Mouse (Mus musculus) ovary, postnatal 36 days (tissue): ENCODE data around the gene Aspscr1.

ENCODE experiments used
- DNase-seq: peaks from one replicate; pipeline ENCODE4 v3.0.0; 2022; ENCODE audit warnings: low spot score, mixed read lengths

Gene Aspscr1

DNA sequence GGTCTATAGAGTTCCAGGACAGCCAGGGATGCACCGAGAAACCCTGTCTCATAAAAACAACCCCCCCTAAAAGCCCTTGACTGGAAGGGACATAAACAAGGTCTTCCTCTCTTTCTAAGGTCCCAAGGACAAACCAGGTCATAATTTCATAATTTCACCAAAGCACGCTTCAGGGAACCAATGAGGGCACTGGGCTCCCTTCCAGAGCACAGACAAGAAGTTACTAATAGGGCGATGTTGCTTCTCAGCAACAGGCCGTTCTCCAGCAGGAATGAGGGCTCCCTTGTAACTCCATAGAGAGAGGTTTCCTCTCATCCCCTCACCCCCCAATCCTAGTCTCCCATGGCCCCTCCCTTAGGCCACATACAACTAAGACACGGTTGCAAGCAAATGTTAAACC lies 68.2 kb downstream of the Aspscr1 start:
- no peak for DNase-seq

DNA sequence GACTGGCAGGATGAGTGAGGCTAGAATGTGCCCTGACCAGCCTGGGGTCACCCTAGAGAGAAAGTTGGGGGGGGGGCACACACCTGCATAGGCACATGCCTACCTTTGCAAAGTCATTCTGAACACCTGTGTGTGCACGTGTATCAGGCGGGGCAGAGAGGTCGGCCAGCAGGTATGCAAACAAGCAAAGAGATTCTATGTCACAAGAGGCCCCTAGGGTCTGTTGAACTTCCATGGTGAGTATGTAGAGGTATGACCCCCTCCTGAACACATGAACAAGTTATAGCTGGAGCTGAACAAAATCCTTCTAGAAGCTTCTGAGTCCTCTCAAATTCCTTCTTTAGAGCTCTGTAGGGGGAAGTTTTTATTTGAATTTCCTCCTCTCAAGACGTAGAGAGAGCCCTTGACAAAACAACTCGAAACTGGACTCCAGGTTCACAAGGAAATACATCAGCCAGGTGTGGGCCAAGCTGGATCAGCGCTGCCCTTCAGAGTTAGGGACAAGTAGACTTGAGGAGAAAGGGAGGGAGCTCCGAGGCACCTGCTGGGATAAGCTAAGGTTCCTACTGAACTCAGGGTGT lies 71.4 kb downstream of the Aspscr1 start:
- DNase-seq, result no peak

DNA sequence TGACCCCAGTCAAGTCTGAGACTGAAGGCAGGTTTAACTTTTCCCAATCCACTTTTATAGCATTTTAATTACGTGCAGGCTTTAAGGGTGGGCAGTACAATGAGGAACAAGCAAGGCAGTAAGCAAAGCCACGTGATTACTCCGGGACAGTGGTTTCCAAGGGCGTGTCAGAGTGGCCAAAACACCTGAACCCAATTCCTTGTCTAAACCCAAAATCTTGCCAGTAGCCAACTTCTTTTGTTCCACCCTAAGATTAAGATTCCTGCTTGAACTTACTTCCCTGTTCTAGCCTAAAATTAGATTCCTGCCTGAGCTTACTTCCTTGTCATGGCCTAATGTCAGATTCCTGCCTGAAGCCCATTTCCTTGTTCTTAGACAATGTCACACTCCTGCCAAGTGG lies 75.2 kb downstream of the Aspscr1 start:
- DNase-seq, result no peak

DNA sequence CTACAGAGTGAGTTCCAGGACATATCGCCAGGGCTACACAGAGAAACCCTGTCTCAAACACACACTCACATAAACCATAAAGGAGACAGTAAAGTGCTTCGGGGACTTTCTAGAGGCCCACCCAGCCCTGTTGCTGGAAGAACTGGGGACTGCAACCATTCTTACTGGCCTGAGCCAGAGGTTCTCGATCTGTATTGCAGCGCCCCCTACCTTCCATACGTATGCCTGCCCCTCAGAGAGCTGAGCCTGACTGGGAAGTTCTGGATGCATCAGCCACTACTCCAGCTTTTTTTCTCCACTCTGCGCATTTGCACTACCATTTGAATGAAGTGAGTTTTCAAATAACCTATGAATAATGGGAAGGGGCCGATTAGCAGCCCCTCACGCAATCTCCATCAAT lies 76.7 kb downstream of the Aspscr1 start:
- no peak for DNase-seq

DNA sequence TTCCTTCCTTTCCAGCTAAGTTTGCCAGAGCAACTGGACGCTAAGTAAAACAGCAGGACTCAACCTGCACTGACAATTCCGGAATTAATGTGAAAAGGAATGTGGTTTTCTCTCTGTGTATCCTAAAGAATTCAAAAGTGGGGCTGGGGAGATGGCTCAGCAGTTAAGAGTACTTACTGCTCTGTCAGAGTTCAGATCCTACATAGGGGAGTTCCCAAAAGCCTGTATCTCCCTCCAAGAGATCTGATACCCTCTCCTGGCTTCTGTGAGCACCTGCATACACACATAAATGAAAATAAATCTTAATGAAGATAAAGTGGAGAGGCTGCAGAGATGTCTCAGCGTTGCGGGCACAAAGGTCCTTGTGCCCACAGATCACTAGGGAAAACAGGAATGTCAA lies 78.8 kb downstream of the Aspscr1 start:
- DNase-seq, result no peak
